Mouse (Mus musculus) liver, embryonic 16.5 days (tissue): Measurements from ENCODE around the gene Olfr1395. TPM values are rescaled to one million over a fixed set of nuclear protein-coding genes. Genes with fewer than 3 reads are reported as not detected.
"Not testable (repeated sequence)": the region's sequence is repeated elsewhere in the genome, so short reads cannot be mapped to it uniquely, and the experiment has no call there.

Experiments used
- ATAC-seq: fragments of 200-750 bp; cut with Nextera tagmentation; 2 replicates; pipeline ENCODE4 v1.8.0; 2017; ENCODE audit warnings: low read depth, mild to moderate bottlenecking, moderate number of reproducible peaks, moderate library complexity
- H3K27ac ChIP-seq: fragments of 300-500 bp; sonication (generic); 2 replicates; pipeline ENCODE4 v1.5.1; 2014; ENCODE audit warnings: mild to moderate bottlenecking, low read length
- H3K27me3 ChIP-seq: fragments of 300-500 bp; sonication (generic); 2 replicates; pipeline ENCODE4 v1.6.1; 2014; ENCODE audit warnings: low read depth, low read length, mixed read lengths; ENCODE audit not compliant: control insufficient read depth, insufficient read depth
- H3K36me3 ChIP-seq: fragments of 300-500 bp; sonication (generic); 2 replicates; pipeline ENCODE4 v1.6.1; 2014; ENCODE audit warnings: mild to moderate bottlenecking; ENCODE audit not compliant: control insufficient read depth, insufficient read depth
- H3K4me1 ChIP-seq: fragments of 300-500 bp; sonication (generic); 2 replicates; pipeline ENCODE4 v1.6.1; 2014; ENCODE audit warnings: low read depth, low read length, mixed read lengths; ENCODE audit not compliant: control insufficient read depth
- H3K4me2 ChIP-seq: fragments of 300-500 bp; sonication (generic); 2 replicates; pipeline ENCODE4 v1.6.1; 2014; ENCODE audit warnings: low read depth, low read length, mixed read lengths
- H3K4me3 ChIP-seq: fragments of 300-500 bp; sonication (generic); 2 replicates; pipeline ENCODE4 v1.5.1; 2014; ENCODE audit warnings: low read depth, mild to moderate bottlenecking, low read length
- H3K9ac ChIP-seq: fragments of 300-500 bp; sonication (generic); 2 replicates; pipeline ENCODE4 v1.6.1; 2014; ENCODE audit warnings: low read depth, low read length
- H3K9me3 ChIP-seq: fragments of 300-500 bp; sonication (generic); replicated peaks from 2 replicates; pipeline ENCODE4 v1.6.1; 2016; ENCODE audit warnings: low read length; ENCODE audit not compliant: control insufficient read depth
- WGBS: fragments of 180-500 bp; shearing (Covaris S2); extraction: QIAGEN DNeasy Blood & Tissue Kit; methylation state at CpG from one replicate; pipeline ENCODE4 v1.1.7; 2014; ENCODE audit not compliant: insufficient replicate concordance; 5-methylcytosine and 5-hydroxymethylcytosine counted together
- polyA plus RNA-seq: library from polyadenylated mRNA; unstranded; fragments of >200 nt; fragmentation: Nextera tagmentation; extraction: Ambion mirVana; gene quantifications from 2 replicates; pipeline ENCODE4 v1.2.1, GENCODE M21; 2015

Olfr1395 gene
- polyA plus RNA-seq, 1 experiment from 2014 or later: not detected

DNA sequence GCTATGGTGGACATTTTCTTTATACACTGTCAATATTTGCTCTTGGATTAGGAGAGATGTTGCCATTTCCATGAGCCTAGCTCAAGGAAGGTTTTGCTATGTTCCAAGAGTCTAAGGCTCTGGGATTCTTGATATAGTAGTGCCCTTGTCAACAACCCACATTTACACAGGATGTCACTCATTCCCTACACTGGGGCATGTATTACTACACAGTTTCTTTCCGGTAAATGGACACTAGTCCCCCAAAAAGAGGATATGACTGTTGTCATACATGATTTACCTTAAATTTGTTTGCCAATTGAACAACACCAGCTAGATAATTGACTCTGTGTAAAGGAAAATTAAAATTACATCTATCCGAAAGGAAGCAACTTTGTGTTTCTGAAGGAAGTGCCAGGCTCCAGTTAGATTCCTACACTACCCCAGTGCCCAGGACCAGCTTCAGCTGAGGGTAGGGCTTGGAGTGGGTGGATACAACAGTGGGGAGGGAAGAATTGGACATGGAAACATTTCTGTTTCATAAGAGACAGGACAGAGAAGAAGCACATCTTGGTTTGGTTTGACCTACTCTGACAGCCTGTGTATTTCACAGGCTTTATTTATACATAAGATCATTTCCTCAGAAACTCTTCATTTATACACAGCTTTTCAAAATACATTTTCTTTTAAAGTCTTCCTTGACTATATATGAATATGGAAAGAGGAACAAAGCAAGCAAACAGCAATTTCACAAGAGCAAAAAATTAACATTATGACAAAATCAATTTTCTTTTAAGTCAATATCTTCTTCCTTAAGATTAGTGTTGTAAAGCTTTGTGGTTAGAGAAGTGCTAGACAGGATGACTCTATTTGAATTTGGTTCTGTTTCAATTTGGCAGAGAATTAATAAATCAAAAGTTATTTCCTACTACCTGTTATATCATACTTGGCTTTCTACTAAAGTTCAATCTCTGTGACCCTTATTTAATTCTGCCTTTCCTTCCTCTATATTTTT, 15.0 kb downstream of the Olfr1395 start:
- H3K9ac ChIP-seq: no peak overlapping the region
- H3K36me3 ChIP-seq: no peaks in the 10 kb centered on the region
- no peak overlapping the region for H3K4me3 ChIP-seq
- no peaks in the 10 kb centered on the region for H3K9me3 ChIP-seq
- ATAC-seq: no peak
- WGBS: 68% methylated on average over 2 of the region's 2 CpGs
- H3K27ac ChIP-seq: no peak overlapping the region
- H3K4me2 ChIP-seq: no peak overlapping the region
- no peaks in the 10 kb centered on the region for H3K4me1 ChIP-seq
- H3K27me3 ChIP-seq: no peaks in the 10 kb centered on the region

GRCm38 (mm10) chr11:49168839-49169611, 27.0 kb downstream of the Olfr1395 start:
- peak; percentile 35; the same call in 1 of the 2 replicates for ATAC-seq
- WGBS: 17% methylated on average over 50 of the region's 50 CpGs

GRCm38 (mm10) chr11:49170576-49170975, 28.5 kb downstream of the Olfr1395 start:
- Histone ChIP-seq H3K27me3 (peaks cover 8% of the 10 kb centered on the region), H3K36me3 (no peaks in the 10 kb centered on the region), H3K4me2 (no peak overlapping the region), H3K4me1 (no peaks in the 10 kb centered on the region), H3K4me3 (no peak overlapping the region), H3K9ac (no peak overlapping the region), H3K9me3 (no peaks in the 10 kb centered on the region), H3K27ac (no peak overlapping the region)
- 29% methylated on average over 4 of the region's 4 CpGs for WGBS
- ATAC-seq: no peak

More at GRCm38 (mm10) chr11:49168839-49169611, 27.0 kb downstream of the Olfr1395 start:
- H3K4me1 ChIP-seq: no peaks in the 10 kb centered on the region
- H3K27me3 ChIP-seq: peaks cover 8% of the 10 kb centered on the region
- H3K9ac ChIP-seq: peak overlapping the region; percentile 7; the same call in 1 of the 2 replicates
- H3K27ac ChIP-seq: no peak overlapping the region
- peak overlapping the region; percentile 28 for H3K4me2 ChIP-seq
- no peaks in the 10 kb centered on the region for H3K36me3 ChIP-seq
- no peaks in the 10 kb centered on the region for H3K9me3 ChIP-seq
- H3K4me3 ChIP-seq: 0 out of 2 replicates have a peak overlapping the region, but pooled peaks have one; percentile 11

DNA sequence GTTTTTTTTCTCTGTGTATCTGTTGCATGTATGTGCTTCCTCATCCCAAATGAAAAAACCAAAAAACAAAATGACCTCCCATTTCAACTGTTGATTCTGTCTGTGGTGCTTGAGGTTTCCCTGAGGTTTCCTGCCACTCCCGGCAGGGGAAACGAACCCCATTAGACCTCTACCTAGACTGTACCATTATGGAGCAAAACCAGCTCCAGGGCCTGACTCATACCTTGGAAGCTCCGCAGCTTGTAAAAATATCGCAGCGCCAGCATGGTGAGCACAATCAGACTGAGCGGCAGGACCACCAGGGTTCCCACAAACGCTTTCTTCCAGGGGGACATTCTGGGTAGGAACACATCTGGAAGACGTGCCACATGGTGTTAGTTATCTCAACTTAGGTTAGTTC, 33.3 kb downstream of the Olfr1395 start:
- Histone ChIP-seq H3K9me3 (no peaks in the 10 kb centered on the region), H3K4me2 (no peak overlapping the region), H3K36me3 (no peaks in the 10 kb centered on the region), H3K27ac (no peak overlapping the region), H3K9ac (no peak overlapping the region), H3K4me3 (no peak overlapping the region), H3K27me3 (no peaks in the 10 kb centered on the region), H3K4me1 (no peaks in the 10 kb centered on the region)
- no peak for ATAC-seq
- WGBS: 21% methylated on average over 8 of the region's 8 CpGs

DNA sequence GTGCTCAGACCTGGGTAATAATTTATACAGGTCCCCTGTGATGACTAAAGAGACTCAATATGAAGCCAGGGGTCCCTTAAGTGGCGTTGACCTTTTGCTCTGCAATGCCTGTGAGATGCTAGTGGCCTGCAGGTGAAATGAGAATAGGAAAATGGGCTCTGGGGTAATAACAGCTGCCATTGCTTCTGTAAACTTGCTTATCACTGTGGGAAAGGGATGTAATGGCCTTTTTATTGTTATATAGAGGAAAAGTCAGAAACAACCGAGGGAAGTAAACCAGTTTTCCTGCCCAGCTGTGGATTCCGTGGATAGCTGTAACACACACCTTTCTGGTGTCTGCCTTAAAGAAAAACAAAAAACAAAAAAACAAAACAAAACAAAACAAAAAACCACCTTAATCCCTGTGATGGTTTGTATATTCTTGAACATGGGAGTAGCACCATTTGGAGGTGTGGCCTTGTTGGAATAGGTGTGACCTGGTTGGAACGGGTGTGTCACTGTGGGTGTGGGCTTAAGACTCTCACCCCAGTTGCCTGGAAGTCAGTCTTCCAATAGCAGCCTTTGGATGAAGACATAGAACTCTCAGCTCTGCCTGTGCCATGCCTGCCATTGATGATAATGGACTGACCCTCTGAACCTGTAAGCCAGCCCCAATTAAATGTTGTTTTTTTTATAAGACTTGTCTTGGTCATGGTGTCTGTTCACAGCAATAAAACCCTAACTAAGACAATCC, 34.1 kb downstream of the Olfr1395 start:
- ATAC-seq, H3K4me3 ChIP-seq, H3K27ac ChIP-seq, H3K4me2 ChIP-seq, H3K9me3 ChIP-seq, H3K36me3 ChIP-seq, H3K9ac ChIP-seq, H3K4me1 ChIP-seq, H3K27me3 ChIP-seq: not testable (repeated sequence)
- WGBS: 57% methylated on average over 4 of the region's 4 CpGs

- 50% methylated on average over 1 of the region's 1 CpGs for WGBS
Observed at GRCm38 (mm10) chr11:49183172-49183571, 41.1 kb downstream of the Olfr1395 start.

DNA sequence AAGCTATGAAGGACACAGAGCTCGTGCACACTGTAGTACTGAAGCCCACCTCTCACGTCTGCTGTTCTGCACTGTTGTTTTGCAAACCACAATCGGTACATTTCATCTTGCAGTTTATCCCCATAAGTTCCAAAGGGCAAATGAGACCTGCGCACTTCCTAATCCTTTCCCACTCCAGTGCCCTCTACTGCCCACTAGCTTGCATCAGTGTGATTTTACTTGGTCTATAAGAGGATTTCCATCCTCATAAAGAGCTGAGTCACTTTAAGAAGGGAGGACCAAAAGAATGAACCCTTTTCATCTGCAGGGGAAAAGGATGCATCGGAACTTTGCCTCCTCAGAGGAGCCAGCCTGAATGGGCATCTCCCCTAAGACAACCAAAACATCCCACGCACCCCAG, 44.4 kb downstream of the Olfr1395 start:
- no peaks in the 10 kb centered on the region for H3K36me3 ChIP-seq
- no peak overlapping the region for H3K27ac ChIP-seq
- H3K4me2 ChIP-seq: no peak overlapping the region
- H3K4me1 ChIP-seq: no peaks in the 10 kb centered on the region; the same call in 1 of the 2 replicates
- no peaks in the 10 kb centered on the region for H3K9me3 ChIP-seq
- no peak for ATAC-seq
- H3K9ac ChIP-seq: no peak overlapping the region
- no peak overlapping the region for H3K4me3 ChIP-seq
- WGBS: 65% methylated on average over 6 of the region's 6 CpGs
- no peaks in the 10 kb centered on the region for H3K27me3 ChIP-seq

More at GRCm38 (mm10) chr11:49183172-49183571, 41.1 kb downstream of the Olfr1395 start:
- H3K36me3 ChIP-seq: no peaks in the 10 kb centered on the region
- no peaks in the 10 kb centered on the region for H3K27me3 ChIP-seq
- H3K4me3 ChIP-seq: no peak overlapping the region
- no peak overlapping the region for H3K9ac ChIP-seq
- H3K27ac ChIP-seq: no peak overlapping the region
- no peaks in the 10 kb centered on the region for H3K9me3 ChIP-seq
- no peaks in the 10 kb centered on the region for H3K4me1 ChIP-seq
- no peak overlapping the region for H3K4me2 ChIP-seq
- ATAC-seq: no peak

- Histone ChIP-seq H3K9me3 (no peaks in the 10 kb centered on the region), H3K27ac (no peak within 1 kb of the TSS), H3K9ac (no peak within 1 kb of the TSS), H3K36me3 (no peaks in the 10 kb centered on the region), H3K4me3 (no peak within 1 kb of the TSS), H3K27me3 (no peaks in the 10 kb centered on the region), H3K4me1 (no peaks in the 10 kb centered on the region; the same call in 1 of the 2 replicates), H3K4me2 (no peak within 1 kb of the TSS)
- WGBS: 47% methylated on average over 8 of the region's 8 CpGs
- ATAC-seq: no peak
Observed at GRCm38 (mm10) chr11:49186955-49187488, 44.9 kb downstream of the Olfr1395 start, which contains the start of gene Btnl9. TSS of gene Btnl9 (minus strand) at chr11:49187159.
